Mouse (Mus musculus) bone marrow macrophage, adult 2 months (primary cell): ENCODE measurements at regions not wholly inside any gene's neighbourhood (a gene's known extent, or its start where the extent isn't known, plus 50 kb on each side); places are given as distances from the start of the nearest gene placed in this dataset.

Experiments used
- CTCF ChIP-seq: IDR thresholded peaks from 2 replicates; pipeline ENCODE4 v1.5.1; 2012; ENCODE audit warnings: low read depth, mild to moderate bottlenecking, low read length, moderate library complexity
- POLR2A ChIP-seq: IDR thresholded peaks from 2 replicates; pipeline ENCODE4 v1.6.1; 2012; ENCODE audit warnings: mild to moderate bottlenecking, low read depth, low read length, borderline replicate concordance

GRCm38 (mm10) chr1:35913551-35913950 is 154.6 kb upstream of the Hs6st1 start:
- TF ChIP-seq CTCF = no peak
- no peak for TF ChIP-seq POLR2A
